Mouse (Mus musculus): ENCODE data around the gene Lime1.

The Lime1 gene

DNA sequence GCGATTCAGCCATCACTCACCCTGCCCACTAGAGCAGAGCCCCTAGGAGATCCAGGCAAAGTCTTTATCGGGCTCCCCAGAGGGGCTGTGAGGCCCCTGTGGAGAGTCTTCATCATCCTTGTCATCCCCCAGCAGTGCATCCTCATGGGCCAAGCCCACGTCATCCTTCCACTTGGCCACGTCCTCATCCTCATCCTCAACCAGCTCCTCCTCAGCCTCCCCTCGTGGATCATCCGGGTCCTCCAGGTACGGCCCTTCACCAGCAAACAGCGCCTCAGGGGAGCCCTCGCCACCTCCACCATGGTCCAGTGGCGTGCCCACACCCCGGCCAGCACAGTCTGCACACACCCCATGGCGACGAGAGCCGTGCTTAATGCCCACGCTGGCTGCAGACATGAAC, 11.1 kb downstream of the Lime1 start:
- no peak for DNase-seq (ENCODE audit: low read depth, low spot score)

DNA sequence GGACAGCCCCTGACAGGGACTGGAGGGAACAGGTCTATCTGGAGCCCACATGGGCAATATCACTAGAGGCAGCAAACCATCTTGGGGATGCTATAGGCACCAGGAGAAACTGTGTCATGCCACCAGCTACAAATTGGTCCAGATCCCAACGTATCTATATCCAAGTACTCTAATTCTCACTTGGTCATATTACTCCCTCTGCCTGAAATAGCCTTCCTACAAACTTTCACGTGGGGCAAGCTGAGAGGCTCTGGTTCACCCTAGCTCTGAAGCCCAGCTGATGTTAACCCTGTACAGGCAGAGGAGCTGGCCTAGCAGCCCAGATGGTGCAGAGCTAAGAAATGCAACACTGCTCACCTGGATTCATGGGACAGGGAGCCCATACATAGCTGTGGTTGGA, 11.7 kb downstream of the Lime1 start:
- DNase-seq (ENCODE audit: low read depth, low spot score): no peak

DNA sequence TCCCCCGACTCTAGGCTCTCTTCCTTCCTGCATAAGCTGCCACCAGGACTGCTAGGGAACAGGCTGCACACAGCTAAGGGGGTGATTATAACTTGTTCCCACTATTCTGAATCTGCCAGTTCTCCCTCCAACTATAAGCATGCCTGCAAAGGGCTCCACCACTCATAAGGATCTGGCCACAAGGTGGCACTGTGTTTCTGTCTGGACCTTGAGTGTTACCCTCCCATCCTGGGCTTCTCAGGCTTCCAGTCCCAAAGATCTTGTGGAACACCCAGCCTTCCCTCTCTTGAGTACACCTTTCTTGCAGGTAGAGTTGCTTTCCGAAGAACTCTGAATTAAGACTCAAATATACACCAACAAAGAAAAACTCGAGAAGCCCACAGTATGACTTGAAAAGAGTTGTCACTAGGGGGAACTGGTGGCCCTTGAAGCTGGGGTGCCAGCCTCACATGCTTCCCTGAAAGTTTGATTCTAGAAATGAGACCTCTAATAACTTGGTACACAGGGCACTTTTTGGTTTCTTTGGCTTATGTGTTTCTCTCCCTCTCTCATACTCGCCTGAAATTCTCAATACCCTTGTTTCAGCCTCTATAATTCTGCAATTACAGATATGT, 12.8 kb downstream of the Lime1 start:
- DNase-seq (ENCODE audit: low read depth, low spot score): peak; percentile 29

GRCm38 (mm10) chr2:181394086-181394485, 14.2 kb downstream of the Lime1 start:
- no peak for DNase-seq (ENCODE audit: low read depth, low spot score)

DNA sequence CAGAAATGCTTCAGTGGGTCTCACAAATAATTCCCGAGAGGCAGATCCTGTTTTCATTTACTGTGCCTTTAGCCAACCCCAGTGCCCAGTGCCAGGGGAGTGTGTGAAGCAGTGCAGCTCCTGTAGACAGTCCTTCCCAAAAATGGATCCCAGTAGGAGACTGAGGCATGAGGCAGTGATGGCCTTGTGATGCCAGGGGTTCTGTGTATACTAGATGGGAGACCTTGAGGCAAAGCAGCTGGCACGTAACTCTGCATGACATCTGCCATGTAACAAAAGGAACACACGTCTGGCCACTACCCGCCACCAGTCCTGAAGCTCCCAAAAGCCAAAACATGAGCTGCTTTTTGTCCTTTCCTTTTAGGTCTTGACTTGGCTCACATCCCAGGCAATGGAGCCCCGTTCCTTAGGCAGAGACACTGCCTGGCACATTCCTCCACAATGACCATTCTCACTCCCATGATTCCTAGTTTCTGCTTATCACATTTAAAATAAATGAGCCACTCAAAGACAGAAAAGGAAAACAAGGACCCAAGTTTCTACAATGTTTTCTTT, 17.4 kb downstream of the Lime1 start:
- DNase-seq (ENCODE audit: low read depth, low spot score): no peak

- DNase-seq (ENCODE audit: low read depth, low spot score): no peak
Measured at GRCm38 (mm10) chr2:181401497-181401896, 21.6 kb downstream of the Lime1 start.

GRCm38 (mm10) chr2:181403722-181404121, 23.8 kb downstream of the Lime1 start:
- no peak for DNase-seq (ENCODE audit: low read depth, low spot score)

GRCm38 (mm10) chr2:181409643-181410042, 29.8 kb downstream of the Lime1 start:
- no peak for DNase-seq (ENCODE audit: low read depth, low spot score)

GRCm38 (mm10) chr2:181410760-181411473, 31.0 kb downstream of the Lime1 start:
- DNase-seq (ENCODE audit: low read depth, low spot score): no peak

- no peak for DNase-seq (ENCODE audit: low read depth, low spot score)
Measured at GRCm38 (mm10) chr2:181413141-181413540, 33.3 kb downstream of the Lime1 start.

- no peak for DNase-seq (ENCODE audit: low read depth, low spot score)
Measured at GRCm38 (mm10) chr2:181415945-181416344, 36.1 kb downstream of the Lime1 start.

DNA sequence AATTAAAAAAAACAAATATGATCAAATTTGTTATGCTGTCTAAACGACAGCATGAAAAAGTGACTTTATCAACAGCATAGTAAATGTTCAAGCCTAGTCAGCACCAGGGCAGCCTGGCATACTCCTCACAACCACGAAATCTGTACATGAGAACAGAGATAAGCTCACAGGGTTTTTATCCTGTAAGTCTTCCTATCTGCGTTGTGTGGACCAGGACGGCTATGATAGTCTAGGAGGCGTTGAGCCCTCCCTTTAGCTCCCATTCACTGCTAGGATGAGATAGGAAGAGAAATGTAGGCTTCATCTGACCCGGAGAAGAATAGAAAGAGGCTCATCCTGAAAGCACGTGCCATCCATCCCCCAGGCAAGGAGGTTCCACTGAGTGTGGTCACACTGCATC, 39.5 kb downstream of the Lime1 start:
- DNase-seq (ENCODE audit: low read depth, low spot score): no peak

GRCm38 (mm10) chr2:181420426-181420825, 40.5 kb downstream of the Lime1 start:
- no peak for DNase-seq (ENCODE audit: low read depth, low spot score)

GRCm38 (mm10) chr2:181420903-181421638, 41.2 kb downstream of the Lime1 start:
- no peak for DNase-seq (ENCODE audit: low read depth, low spot score)

DNA sequence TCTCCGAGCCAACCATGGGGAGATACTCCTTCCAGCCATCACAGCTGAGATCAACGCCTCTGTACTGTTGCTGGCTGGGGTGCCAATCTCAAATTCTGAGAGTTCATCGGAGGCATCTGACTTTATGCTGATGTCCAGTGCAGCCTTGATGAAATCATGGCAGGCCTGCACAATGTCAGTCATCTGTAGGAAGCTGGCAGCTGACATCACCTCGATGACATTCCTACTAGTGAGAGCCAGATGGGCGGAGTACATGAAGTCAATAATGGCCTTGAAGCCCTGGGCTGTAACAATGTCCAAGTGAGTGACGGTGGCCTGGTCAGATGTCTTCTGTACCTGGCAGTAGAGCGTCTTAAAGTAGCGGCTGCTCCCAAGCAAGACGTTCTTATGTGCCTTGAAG, 44.0 kb downstream of the Lime1 start:
- DNase-seq (ENCODE audit: low read depth, low spot score): no peak

All from WW6 (cell line).